Mouse (Mus musculus) limb, embryonic 13.5 days (tissue): ENCODE data around the gene Il1f5. TPM values are rescaled to one million over a fixed set of nuclear protein-coding genes. Genes with fewer than 3 reads are reported as not detected.

Source experiments
- polyA plus RNA-seq: library from polyadenylated mRNA; unstranded; fragments of >200 nt; fragmentation: Nextera tagmentation; extraction: Ambion mirVana; gene quantifications from 2 replicates; pipeline ENCODE4 v1.2.1, GENCODE M21; 2015

Il1f5 gene
- polyA plus RNA-seq, 1 experiment from 2014 or later: 3.2 TPM

Other genes starting within 250 kb of the Il1f5 start
- 1.3 TPM in 2 replicates for gene Hnmt, start 227.6 kb upstream of the Il1f5 start, polyA plus RNA-seq
- not detected in 2 replicates for gene Tbpl2, start 180.4 kb upstream of the Il1f5 start, polyA plus RNA-seq
- gene Il1f8, start 123.8 kb upstream of the Il1f5 start, polyA plus RNA-seq: not detected in 2 replicates
- gene Il1f9, start 90.5 kb upstream of the Il1f5 start, polyA plus RNA-seq: not detected in 2 replicates
- not detected in 2 replicates for gene Il1f6, start 61.5 kb upstream of the Il1f5 start, polyA plus RNA-seq
- not detected in 2 replicates for gene Il1f10, start 14.2 kb downstream of the Il1f5 start, polyA plus RNA-seq
- 0.49 and 0.61 TPM in 2 replicates for gene Il1rn, start 59.9 kb downstream of the Il1f5 start, polyA plus RNA-seq
- 1.3 and 1.9 TPM in 2 replicates for gene Psd4, start 90.6 kb downstream of the Il1f5 start, polyA plus RNA-seq
- gene Pax8, start 198.6 kb downstream of the Il1f5 start, polyA plus RNA-seq: not detected in 2 replicates